Mouse (Mus musculus) monocyte, adult 5-6 weeks (primary cell): Measurements from ENCODE around the gene Ptpn1. TPM values are rescaled to one million over a fixed set of nuclear protein-coding genes. Genes with fewer than 3 reads are reported as not detected.
A peak's percentile ranks its signal among the peaks of the same experiment; 100 is the strongest.

Experiments used
- ATAC-seq: fragments of 153-309, 156-312 bp; replicated peaks from 2 replicates; pipeline ENCODE4 v1.8.0; 2017; ENCODE audit warnings: mild to moderate bottlenecking; ENCODE audit not compliant: low TSS enrichment, insufficient number of reproducible peaks, severe bottlenecking, poor library complexity, low FRiP score
- total RNA-seq: library from RNA; stranded (forward); fragments of 200-1000, 200-491, 200-594 nt; gene quantifications from 3 replicates; pipeline ENCODE4 v1.2.3, GENCODE M21; 2017

Ptpn1 gene
- total RNA-seq, 1 experiment from 2014 or later = 318 TPM

DNA sequence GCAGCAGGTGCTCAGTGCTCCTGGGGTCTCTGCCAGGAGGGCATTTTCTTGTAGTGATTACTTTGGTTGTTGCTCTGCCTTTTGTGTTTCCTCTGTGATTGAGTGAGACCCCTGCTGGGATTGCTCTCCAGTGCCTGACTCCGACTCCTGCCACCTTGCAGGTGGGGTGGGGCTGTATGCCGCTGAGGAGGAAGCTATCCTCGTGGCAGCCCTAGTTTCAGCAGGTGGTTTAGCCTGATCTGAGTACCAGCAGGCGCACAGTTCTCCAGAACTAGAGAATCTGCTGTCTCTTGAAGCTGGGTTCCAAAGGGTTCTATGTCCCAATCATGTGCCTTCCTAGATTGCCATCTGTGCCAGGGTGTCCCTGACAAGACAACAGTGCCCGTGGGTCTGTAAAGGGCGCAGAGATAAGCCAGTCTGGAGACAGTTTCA is 9.9 kb downstream of the Ptpn1 start:
- ATAC-seq = no peak

DNA sequence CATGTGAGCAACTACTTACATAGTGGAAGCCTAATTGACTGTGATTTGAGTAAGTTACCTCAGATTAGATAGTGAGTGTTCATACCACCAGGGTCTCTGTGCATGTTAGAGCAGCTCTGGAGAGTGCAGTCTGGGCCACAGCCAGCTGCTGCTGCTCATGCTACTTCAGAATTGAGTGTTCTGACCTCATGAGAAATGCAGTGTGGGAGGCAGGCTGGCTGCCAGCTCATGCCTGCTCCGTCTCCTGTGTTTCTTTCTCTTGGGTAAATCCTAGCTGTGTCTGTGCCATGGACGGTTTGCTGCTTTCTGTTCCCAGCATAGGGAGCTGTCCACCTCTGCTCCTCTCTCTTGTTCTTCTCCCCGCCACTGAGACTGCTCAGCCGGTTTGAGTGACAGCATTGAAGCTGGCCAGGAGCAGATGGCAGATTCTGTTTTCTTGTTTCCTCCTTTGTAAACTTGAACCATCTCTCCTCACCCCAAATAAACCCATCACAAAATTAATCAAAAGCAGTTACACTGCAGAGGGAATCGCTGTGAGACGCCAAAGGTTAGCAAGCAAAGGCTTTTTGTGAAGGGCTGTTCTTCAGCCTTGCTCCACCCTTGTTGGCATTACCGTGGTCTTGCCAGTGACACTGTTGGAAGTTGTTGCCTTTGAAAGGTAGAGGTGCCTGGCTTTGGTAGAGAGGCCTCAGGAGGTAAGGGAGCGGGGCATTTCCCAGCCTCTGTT is 10.5 kb downstream of the Ptpn1 start:
- no peak for ATAC-seq

DNA sequence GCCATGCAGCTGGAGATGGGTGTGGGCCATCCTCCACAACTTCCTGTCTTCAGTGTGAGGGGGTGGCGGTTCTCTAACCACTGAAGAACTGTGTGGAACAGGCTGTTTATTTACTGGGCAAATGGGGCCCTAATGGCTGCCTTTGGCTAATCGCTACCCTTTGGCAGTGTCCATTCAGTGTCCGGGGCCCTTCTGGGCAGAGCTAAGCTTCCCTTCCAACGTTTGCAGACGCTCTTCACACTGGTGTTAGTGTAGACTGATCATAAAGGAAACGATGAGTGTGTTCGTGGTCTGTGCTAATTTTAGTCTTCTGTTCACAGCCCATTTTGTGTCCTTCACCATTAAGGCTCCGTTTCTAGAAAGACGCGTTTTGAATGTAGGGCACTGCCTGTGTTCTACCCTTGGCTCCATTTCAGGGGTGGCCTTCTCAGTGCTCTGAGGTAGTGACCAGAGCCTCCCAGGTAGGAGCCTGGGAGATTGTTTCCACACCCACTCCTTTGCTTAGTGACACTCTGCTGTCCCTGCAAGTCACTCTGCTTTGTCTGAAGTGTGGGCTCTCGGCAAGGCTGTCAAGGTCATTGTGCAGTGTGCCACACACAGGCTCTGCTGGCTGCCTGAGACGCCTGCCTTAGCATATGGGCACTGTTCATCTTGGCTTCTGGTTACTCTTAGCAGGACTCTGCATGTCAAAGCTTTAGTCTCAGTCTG is 11.2 kb downstream of the Ptpn1 start:
- ATAC-seq = peak; percentile 77

DNA sequence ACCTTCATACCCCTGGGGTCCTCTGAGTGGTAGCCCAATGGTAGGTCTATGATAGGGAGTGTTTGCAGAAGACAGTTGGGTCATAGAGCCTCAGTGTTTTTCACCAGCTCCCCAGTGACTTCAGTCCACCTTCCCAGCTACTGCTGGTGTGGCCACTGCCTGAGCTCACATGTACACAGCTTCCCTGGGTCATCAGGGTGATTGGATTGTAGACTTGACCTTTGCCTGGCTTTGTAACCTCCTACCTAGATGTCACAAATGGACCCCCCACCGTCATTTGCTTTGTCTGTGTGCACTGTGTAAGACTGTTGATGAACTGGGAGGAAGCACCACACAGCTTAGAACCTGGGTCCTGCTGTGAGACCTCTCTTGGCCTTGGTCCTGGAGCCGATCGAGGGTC is 12.3 kb downstream of the Ptpn1 start:
- no peak for ATAC-seq

DNA sequence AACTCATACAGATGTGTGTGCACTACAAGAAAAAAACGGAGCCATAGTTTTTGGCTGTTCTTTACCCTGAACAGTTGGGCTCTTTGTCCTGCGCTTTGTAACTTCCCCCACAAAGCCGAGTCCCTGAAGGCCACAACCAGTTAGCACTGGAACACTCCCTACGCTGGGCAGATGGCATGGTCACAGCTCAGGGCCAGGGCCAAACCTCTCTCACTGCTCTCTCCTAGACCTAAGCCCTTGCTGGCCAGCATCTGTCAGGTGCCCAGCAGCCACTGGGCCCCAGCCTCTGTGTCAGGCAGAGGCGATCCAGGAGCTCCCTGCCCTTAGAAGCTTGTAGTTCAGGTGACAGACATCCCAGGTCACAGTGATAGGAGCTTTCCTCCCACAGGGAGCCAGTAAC is 13.6 kb downstream of the Ptpn1 start:
- ATAC-seq = no peak

DNA sequence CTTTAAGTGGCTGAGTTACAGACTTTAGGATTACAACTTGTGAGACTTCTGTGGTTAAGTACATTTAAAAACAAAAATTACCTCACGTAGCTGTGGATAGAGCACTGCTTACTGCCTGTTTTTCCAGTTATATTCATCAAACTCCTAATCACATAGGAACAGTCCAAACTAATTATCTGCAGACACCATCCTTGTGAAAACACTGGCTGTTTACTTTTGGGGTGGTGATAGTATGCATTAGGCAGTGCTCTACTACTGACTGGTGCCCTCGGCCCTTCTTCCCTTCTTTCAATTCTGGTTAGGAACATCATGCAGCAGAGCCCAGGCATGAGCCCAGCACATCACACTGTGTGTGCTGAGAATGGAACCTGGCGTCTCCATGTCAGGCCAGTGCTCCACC is 15.4 kb downstream of the Ptpn1 start:
- ATAC-seq = no peak

DNA sequence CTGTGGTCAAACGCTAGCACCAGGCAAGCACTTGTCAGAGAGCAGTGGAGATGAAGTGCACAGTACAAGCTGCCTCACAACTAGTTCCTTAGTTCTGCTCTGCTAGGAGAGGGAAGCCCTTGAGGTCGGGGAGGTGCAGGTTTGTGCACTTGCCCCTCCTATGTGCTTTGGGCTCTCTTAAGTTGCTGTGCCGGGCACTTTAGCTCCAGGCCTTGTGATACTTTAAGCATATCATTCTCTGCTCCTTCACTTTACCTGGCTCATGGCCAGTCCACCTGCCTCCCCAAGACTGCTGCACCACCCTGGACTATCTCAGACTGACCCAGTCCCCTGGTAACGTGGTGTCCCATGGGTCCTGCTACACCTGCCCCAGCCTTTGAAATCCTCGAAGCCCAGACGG is 16.2 kb downstream of the Ptpn1 start:
- no peak for ATAC-seq

DNA sequence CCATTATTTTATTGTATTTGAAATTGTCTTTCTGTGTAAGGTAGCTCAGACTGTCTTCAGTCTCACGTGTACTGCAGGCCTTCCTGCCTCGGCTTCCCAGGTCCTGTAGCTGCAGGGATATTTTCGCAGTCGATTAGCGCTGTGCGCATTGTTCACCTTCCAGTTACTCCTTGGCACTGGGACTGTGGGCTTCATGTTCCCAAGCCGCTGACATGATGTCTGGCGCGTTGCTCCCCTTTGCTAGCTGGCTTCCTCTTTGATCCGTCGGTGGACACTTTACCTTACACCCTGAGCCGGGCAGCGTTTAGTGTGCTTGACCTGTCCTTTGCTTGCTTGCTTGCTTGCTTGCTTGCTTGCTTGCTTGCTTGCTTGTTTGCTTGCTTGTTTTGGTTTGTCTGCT is 16.7 kb downstream of the Ptpn1 start:
- ATAC-seq = no peak

DNA sequence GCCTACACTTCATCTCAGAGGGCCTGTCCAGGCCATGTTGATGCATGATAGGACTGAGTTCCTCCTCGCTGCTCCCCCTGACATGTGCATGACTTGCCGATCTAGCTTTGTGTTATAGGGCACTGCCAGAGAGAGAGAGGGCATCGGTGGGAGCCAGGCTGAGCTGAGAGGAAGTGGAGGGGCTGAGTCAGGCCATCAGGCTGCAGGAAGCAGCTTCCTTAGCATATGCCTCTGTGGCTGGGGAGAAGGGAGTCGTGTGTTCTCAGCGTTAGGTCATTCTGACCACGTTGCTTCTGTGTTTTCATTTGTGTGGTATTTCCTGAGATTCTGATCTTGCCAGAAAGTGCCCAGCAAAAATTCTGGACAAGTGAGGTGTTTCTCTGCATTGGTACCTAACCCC is 17.4 kb downstream of the Ptpn1 start:
- ATAC-seq = peak; percentile 83

DNA sequence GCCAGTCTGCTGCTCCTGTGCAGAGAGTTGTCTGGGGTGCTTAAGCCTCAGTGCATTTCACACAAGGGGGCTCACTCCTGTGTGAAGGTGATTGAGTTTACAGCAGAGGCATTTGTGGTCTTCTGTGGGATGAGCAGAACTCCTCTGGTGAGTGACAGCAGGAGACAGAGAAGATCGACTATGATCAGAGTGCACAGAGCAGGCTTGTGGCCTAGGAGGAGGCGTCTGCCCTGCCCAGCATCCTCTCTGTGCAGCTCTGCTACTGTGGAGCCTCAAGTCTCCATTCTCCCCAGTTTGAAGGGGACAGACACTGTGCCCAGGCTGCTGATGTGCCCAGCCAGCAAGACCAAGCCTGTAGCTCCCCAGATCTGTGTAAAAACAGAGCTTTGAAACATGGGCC is 18.0 kb downstream of the Ptpn1 start:
- no peak for ATAC-seq

DNA sequence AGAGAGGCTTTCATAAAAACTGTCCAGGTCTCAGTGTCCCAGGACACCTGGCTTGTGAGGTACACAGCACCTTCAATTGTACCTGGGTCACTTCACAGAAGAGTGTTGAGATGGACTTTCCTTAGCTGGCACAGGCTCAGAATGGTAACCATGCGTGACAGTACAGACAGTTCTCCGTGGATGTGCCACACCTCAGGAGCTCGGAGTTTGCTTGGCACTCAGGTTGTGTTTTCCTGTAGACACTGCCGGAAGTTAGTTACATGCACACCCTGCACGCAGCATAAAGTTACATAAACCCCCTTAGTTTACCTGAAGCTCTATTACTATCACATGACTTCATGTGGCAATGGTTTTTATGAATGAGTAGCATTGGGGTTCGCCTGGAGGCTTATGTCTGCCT is 18.8 kb downstream of the Ptpn1 start:
- ATAC-seq = no peak

DNA sequence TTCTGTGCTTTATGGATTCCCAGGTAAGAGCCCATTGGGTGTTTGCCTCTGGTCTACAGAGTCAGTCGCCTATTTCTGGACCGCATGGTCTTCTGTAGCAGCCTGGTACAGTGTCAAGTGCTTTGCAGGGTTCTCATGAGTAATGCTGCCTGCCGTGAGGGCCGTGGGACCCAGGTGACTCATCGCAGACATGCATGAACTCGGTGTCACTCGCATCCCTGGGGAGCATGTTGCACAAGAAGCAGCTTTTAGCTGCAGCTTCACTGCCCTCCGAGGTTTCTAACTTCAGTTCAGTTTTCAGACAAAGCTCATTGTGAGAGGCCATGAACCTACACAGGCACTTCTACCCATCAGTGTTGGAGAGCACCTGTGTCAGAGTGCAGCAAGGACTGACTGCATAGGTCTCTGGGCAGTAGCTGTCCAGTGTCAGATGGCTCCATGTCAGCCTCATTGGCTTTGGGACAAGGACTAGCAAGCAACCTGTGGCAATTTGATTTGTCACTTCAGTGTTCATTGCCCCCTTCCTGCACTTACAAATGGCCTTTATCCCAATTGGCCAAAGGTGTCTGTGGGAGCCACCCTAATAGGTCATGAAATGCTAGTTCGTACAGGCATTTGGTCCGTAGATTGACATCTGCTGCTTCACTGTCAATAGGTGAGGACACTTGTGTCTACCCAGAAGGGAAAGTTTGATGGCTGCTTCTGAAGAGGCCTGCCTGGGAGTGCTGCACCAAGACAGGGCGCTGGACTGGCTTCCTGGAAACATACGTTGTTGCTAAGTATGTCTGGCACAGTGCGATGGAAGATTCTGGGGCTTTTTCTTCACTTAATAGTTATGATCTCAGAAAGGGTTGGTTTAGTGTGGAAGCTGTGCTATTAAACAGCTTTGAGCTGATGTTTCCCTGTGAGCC is 19.7 kb downstream of the Ptpn1 start:
- ATAC-seq = no peak

DNA sequence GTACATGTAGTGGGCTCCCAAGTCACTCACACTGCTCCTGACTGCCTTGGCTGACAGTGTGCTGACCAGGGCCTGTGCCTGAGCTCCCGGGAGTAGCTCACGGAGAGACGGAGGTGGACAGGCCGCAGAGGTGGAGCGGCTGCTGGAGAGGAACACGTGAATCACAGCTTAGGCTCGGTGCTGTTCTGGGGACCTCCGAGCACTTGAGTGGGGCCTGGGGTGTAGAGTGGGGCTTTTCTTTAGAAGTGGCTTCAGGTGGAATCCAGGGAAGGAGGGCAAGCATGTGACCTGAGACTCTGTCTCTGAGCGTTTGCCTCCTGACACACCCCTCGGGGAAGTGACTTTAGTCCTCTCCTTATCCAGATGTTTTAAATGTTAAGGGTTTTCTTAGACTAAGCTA is 22.0 kb downstream of the Ptpn1 start:
- ATAC-seq = no peak

DNA sequence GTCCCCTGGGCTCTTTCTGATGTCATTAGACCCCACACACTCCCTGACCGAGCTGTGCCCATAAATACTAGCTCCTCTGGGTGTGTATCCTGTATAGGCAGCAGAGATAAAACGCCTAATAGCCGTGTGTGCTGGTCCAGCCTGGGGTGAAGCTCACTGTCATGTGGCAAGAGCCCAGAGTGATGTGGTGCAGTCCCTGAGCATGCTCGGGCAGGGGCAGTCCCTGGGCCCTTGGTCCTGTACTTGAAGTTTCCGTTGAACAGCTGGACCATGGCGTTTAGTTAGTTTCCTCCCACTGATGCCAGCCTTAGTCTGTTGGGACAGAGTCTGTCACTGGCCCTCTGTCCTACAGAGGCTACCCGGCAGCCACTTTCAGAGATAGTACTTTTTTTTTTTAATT is 23.1 kb downstream of the Ptpn1 start:
- no peak for ATAC-seq

DNA sequence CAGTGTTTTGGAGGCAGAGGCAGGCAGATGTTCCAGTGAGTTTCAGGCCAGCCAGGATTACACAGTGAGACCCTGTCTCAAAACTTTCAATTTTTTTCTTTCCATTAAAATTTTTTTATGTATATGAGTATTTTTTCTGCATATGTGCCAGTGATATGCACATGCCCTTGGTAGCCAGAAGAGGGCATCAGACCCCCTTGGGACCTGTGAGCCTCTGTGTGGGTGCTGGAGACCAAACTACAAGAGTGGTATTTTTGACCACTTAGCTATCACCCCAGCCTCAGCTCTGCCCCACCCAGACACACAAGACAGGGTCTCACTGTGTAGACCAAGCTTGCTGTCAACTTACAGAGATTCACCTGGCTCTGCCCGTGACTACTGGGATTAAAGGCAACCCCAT is 25.7 kb downstream of the Ptpn1 start:
- no peak for ATAC-seq

DNA sequence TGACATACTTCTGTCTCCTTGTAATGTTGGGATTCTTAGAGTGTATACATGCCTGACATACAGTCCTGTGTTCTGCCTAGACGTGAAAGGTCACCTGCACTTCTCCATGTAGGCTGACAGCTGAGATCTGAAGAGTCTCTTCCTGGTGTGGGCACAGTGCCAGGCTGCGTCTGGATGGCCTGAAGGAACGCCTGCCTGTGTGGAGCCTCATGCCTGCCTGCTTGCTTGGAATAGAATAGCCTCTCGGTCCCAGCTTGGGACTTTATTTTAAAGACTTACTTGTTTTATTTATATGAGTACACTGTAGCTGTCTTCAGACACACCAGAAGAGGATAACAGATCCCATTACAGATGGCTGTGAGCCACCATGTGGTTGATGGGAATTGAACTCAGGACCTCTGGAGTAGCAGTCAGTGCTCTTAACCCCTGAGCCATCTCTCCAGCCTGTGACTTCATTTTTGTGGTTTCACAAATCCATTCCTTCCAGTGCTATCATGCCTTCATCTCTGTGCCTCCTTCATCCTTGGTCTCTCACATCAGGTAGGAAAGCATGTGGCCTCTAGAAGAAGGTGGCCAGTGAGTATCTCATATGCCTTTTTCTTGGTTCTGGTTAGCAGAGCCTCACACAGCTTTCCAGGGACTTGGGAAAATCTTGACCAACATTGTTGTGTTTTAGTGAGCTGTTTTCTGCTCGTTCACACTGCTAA is 26.4 kb downstream of the Ptpn1 start:
- ATAC-seq = no peak

DNA sequence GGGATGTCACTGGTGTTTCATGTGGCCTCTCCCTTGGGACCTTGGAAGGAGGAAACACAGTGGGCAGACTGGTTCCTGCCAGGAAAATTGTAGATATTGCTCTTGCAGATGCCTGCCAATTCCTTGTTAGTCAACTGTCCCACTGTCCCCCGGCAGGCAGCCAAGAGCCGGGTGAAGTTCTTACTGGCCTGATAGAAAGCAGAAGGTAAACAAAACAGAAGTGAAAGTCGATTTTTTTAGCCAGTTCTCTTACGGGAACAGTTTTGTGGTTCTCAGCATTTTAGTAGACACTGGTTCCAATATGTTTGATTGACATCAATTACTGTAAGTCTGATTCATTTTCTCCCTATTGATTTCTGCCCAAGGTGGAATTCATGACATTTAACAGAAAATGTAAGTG is 27.0 kb downstream of the Ptpn1 start:
- ATAC-seq = peak; percentile 25

DNA sequence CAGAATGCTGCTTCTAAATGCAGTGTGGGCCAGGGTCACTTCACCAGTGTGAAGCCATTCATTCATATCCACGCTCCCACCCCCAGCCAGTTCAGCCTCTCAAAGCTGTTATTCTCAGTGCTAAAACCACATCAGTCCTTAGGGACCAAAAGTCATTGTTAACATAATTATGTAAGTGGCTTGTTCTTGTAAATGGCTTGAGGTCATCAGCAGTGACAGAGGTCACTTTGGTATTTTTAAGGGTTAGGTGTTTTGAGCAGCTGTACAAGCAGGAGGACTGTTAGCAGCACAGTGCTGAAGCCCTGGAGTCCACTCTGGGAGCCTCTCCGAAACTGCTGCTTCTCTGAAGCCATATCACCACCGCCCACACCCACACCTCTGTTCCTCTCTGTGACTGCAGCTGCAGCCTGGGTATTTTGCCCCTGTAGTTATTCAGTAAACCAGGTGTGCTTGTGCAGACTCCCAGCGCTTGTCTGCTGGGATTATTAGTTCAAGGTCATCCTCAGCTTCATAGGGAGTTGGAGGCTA is 27.6 kb downstream of the Ptpn1 start:
- 0 out of 2 replicates have a peak, but pooled peaks have one; percentile 9 for ATAC-seq

DNA sequence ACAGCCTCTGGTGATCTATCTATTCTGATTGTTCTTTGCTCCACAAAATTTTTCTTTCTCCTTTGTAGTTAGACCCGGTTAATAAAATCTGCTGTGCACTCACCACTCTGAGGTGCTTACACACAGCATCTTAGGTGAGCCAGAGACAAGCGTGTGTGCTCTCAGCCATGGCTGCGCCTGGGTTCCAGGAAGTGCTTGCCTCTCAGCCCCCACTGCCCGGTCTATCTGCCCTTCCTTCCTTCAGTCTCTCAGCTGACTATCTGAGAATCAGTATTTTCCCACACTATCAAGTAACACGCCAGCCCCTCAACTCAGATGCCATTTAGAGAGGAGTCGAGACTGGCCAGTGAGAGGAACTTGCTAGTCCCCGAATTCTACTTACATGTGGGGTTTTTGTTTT is 28.1 kb downstream of the Ptpn1 start:
- no peak for ATAC-seq
